Comparison of ENCODE assay signal across 8 mouse cellular contexts in genomic region chr4:141059616-141060425, GRCm38 (mm10). TPM values are rescaled to one million over a fixed set of nuclear protein-coding genes. Genes with fewer than 3 reads are reported as not detected.
A peak's percentile ranks its signal among the peaks of the same experiment; 100 is the strongest.
DNase-seq lines count a peak whose midpoint lies in the region; ATAC-seq and TF ChIP-seq lines count a peak whose summit lies in the region.

No protein-coding gene starts in this region.

- no peaks in the 10 kb centered on the region for H3K4me1 ChIP-seq in lung, adult 2 months (ENCODE audit: control insufficient read depth, insufficient read depth, low read length)
- H3K4me1 ChIP-seq in hindbrain, embryonic 13.5 days (replicated peaks) = peaks cover 23% of the 10 kb centered on the region
- peaks cover 20% of the 10 kb centered on the region for H3K4me1 ChIP-seq in midbrain, embryonic 12.5 days

- ATAC-seq in hindbrain, embryonic 13.5 days (ENCODE audit: low FRiP score) = 0 out of 2 replicates have a peak, but pooled peaks have one; percentile 1
- no peak for ATAC-seq in midbrain, embryonic 12.5 days (ENCODE audit: low FRiP score, low read depth)

- 4% methylated on average over 31 of the region's 32 CpGs for WGBS in lung, adult 2 months
- WGBS in hindbrain, embryonic 13.5 days = under 1% methylated on average over 32 of the region's 32 CpGs
- under 1% methylated on average over 32 of the region's 32 CpGs for WGBS in midbrain, embryonic 12.5 days

- peak overlapping the region; percentile 74 for H3K4me2 ChIP-seq in hindbrain, embryonic 13.5 days
- peak overlapping the region; percentile 75 for H3K4me2 ChIP-seq in midbrain, embryonic 12.5 days (replicated peaks)

- H3K36me3 ChIP-seq in hindbrain, embryonic 13.5 days = peaks cover 16% of the 10 kb centered on the region
- peaks cover 22% of the 10 kb centered on the region for H3K36me3 ChIP-seq in midbrain, embryonic 12.5 days

- no peaks in the 10 kb centered on the region for H3K27me3 ChIP-seq in hindbrain, embryonic 13.5 days
- H3K27me3 ChIP-seq in midbrain, embryonic 12.5 days = no peaks in the 10 kb centered on the region

- no peak for TF ChIP-seq CTCF in lung, adult 2 months (IDR thresholded peaks at IDR 0.05; ENCODE audit: insufficient read depth, low read length)

- H3K4me3 ChIP-seq in lung, adult 2 months (replicated peaks; ENCODE audit: extremely low read depth, low read depth, low read length) = peak overlapping the region; percentile 67
- H3K4me3 ChIP-seq in hindbrain, embryonic 13.5 days = peak overlapping the region; percentile 60
- peak overlapping the region; percentile 64 for H3K4me3 ChIP-seq in midbrain, embryonic 12.5 days

- peak overlapping the region; percentile 96 for H3K27ac ChIP-seq in hindbrain, embryonic 13.5 days
- peak overlapping the region; percentile 90 for H3K27ac ChIP-seq in midbrain, embryonic 12.5 days (replicated peaks)

- no peaks in the 10 kb centered on the region for H3K9me3 ChIP-seq in hindbrain, embryonic 13.5 days
- no peaks in the 10 kb centered on the region for H3K9me3 ChIP-seq in midbrain, embryonic 12.5 days

- TF ChIP-seq POLR2A in lung, adult 2 months (IDR thresholded peaks at IDR 0.05; ENCODE audit: borderline replicate concordance, extremely low read depth, low read depth, low read length) = no peak

- DNase-seq in lung, adult 2 months = no peak
- DNase-seq in lung, postnatal 4 days = no peak
- peak; percentile 66 for DNase-seq in embryo, embryonic 10.5 days (ENCODE audit: low spot score)
- DNase-seq in right cerebral cortex, adult 2 months (ENCODE audit: low spot score in 2 of 2) = no peak
- DNase-seq in adipocyte (ENCODE audit: low spot score) = no peak
- DNase-seq in urinary bladder, postnatal 36 days (ENCODE audit: low spot score in 2 of 2) = no peak

- H3K9ac ChIP-seq in hindbrain, embryonic 13.5 days = peak overlapping the region; percentile 85
- peak overlapping the region; percentile 71 for H3K9ac ChIP-seq in midbrain, embryonic 12.5 days (replicated peaks)

RNA-seq across cellular contexts. Expression of gene Crocc, which starts 0.5 kb away (rescaled TPM):
- 10.1 and 14.0 TPM in 2 replicates for polyA plus RNA-seq in lung, adult 2 months (2012; rRNA removed)
- 6.0 and 6.2 TPM in 2 replicates for polyA plus RNA-seq in hindbrain, embryonic 13.5 days (2015; fragmentation: Nextera tagmentation; extraction: Ambion mirVana)
- 14.2 and 15.9 TPM in 2 replicates for polyA plus RNA-seq in midbrain, embryonic 12.5 days (2016; fragmentation: Nextera tagmentation; extraction: Ambion mirVana)

RNA-seq across cellular contexts. Expression of gene Necap2, which starts 18.3 kb away (rescaled TPM):
- 76.7 and 85.5 TPM in 2 replicates for polyA plus RNA-seq in lung, adult 2 months (2012; rRNA removed)
- 52.6 and 57.3 TPM in 2 replicates for polyA plus RNA-seq in hindbrain, embryonic 13.5 days (2015; fragmentation: Nextera tagmentation; extraction: Ambion mirVana)
- 54.7 and 56.8 TPM in 2 replicates for polyA plus RNA-seq in midbrain, embryonic 12.5 days (2016; fragmentation: Nextera tagmentation; extraction: Ambion mirVana)

RNA-seq across cellular contexts. Expression of gene Spata21, which starts 28.3 kb away (rescaled TPM):
- polyA plus RNA-seq in lung, adult 2 months (2012; rRNA removed) = not detected in 2 replicates
- 0.17 and 0.40 TPM in 2 replicates for polyA plus RNA-seq in hindbrain, embryonic 13.5 days (2015; fragmentation: Nextera tagmentation; extraction: Ambion mirVana)
- 0.31 TPM in 1 of 2 replicates, not detected in the other for polyA plus RNA-seq in midbrain, embryonic 12.5 days (2016; fragmentation: Nextera tagmentation; extraction: Ambion mirVana)

RNA-seq across cellular contexts. Expression of gene Mfap2, which starts 49.6 kb away (rescaled TPM):
- 173 and 190 TPM in 2 replicates for polyA plus RNA-seq in lung, adult 2 months (2012; rRNA removed)
- polyA plus RNA-seq in hindbrain, embryonic 13.5 days (2015; fragmentation: Nextera tagmentation; extraction: Ambion mirVana) = 198 and 227 TPM in 2 replicates
- polyA plus RNA-seq in midbrain, embryonic 12.5 days (2016; fragmentation: Nextera tagmentation; extraction: Ambion mirVana) = 240 and 287 TPM in 2 replicates
